Mouse (Mus musculus) E14TG2a.4 (cell line): Measurements from ENCODE around the gene Vmo1.

ENCODE experiments used
- CTCF ChIP-seq: conservative IDR thresholded peaks from 2 replicates; pipeline ENCODE4 v1.5.1; 2014; ENCODE audit warnings: low read length
- NANOG ChIP-seq: IDR thresholded peaks from 2 replicates; pipeline ENCODE4 v1.6.1; 2014; ENCODE audit warnings: borderline replicate concordance, low read length, mixed read lengths
- POU5F1 ChIP-seq: IDR thresholded peaks from 2 replicates; pipeline ENCODE4 v1.6.1; 2014; ENCODE audit warnings: low read length, borderline replicate concordance

- TF ChIP-seq CTCF (peak; percentile 33), NANOG (no peak), POU5F1 (no peak)
Measured at GRCm38 (mm10) chr11:70506385-70506784, 8.0 kb downstream of the Vmo1 start.
